Mouse (Mus musculus): ENCODE results near the gene Ccr8.

GRCm38 (mm10) chr9:120120503-120120902 lies 28.6 kb downstream of the Ccr8 start:
- no peak for TF ChIP-seq POLR2A (IDR thresholded peaks at IDR 0.05; ENCODE audit: extremely low read depth, insufficient read depth, low read length)
- no peak for TF ChIP-seq CTCF (IDR thresholded peaks at IDR 0.05; ENCODE audit: low read depth, low read length)
